In the genomic region with DNA sequence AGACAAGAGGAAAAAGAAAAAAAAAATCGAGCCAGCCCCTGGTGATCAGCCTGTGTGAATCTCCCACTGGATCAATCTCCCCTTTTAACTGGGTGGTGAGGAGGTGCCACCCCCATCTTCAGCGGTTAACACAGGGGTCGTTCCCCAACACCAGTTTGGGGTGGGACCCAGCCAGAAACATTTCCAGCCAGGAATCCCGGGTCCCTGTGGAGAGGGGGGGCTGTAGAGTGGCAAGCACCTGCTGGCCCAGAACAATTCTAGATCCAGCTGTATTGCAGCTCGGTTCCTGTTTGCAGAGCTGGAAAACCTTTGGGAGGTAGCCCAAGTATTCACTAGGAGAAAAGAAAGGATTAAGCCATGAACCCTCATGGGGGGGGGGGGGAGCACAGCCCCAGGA, we compare ENCODE assay signal across 9 mouse cellular contexts. TPM values are rescaled to one million over a fixed set of nuclear protein-coding genes. Genes with fewer than 3 reads are reported as not detected.
DNase-seq lines count a peak whose midpoint lies in the region; ATAC-seq and TF ChIP-seq lines count a peak whose summit lies in the region.
"Had no signal": no experiment of that assay in that cellular context is flagged by ENCODE, and none has a peak within 500 bp of the region (broad histone marks: within the 10 kb centered on the region; RNA-seq: fewer than 3 reads in every experiment).

No protein-coding gene starts in this region.

- no peak for TF ChIP-seq CTCF in lung, embryonic 14.5 days (IDR thresholded peaks at IDR 0.05; ENCODE audit: low read depth)
- no peak for TF ChIP-seq CTCF in olfactory bulb, adult 2 months (IDR thresholded peaks at IDR 0.05; ENCODE audit: insufficient read depth, low read depth, low read length)

- peak overlapping the region; percentile 89 for H3K4me2 ChIP-seq in lung, embryonic 14.5 days
- peak overlapping the region; percentile 92 for H3K4me2 ChIP-seq in limb, embryonic 12.5 days

- DNase-seq in cerebellum, adult 9-10 months, result peak; percentile 57
- DNase-seq in lung, embryonic 14.5 days, result no peak
- DNase-seq in lung, postnatal 10 days, result no peak
- DNase-seq in c-Kit-positive CD71-positive TER-119-positive erythroid progenitor cells, embryonic 14.5 days (ENCODE audit: low spot score), result no peak

- no peaks in the 10 kb centered on the region for H3K36me3 ChIP-seq in lung, embryonic 14.5 days (ENCODE audit: insufficient read depth)
- H3K36me3 ChIP-seq in limb, embryonic 12.5 days, result no peaks in the 10 kb centered on the region

- H3K4me1 ChIP-seq in lung, embryonic 14.5 days (ENCODE audit: insufficient read depth), result peaks cover 54% of the 10 kb centered on the region
- H3K4me1 ChIP-seq in limb, embryonic 12.5 days (replicated peaks), result peaks cover 71% of the 10 kb centered on the region
- peaks cover 60% of the 10 kb centered on the region for H3K4me1 ChIP-seq in olfactory bulb, adult 2 months (ENCODE audit: control insufficient read depth, insufficient read depth, low read length)

- peak overlapping the region; percentile 89 for H3K4me3 ChIP-seq in lung, embryonic 14.5 days (ENCODE audit: low read depth, low read length)
- H3K4me3 ChIP-seq in limb, embryonic 12.5 days (replicated peaks), result peak overlapping the region; percentile 94; the same call in 1 of the 2 replicates
- peak overlapping the region; percentile 96 for H3K4me3 ChIP-seq in olfactory bulb, adult 2 months (ENCODE audit: insufficient read depth, low read depth, low read length)

- 39% methylated on average over 5 of the region's 5 CpGs for WGBS in lung, embryonic 14.5 days
- 35% methylated on average over 5 of the region's 5 CpGs for WGBS in limb, embryonic 12.5 days
- under 1% methylated on average over 5 of the region's 5 CpGs for WGBS in olfactory bulb, adult 2 months

- no peak for ATAC-seq in cerebellum, adult (ENCODE audit: insufficient number of reproducible peaks, low FRiP score, low TSS enrichment)
- ATAC-seq in lung, embryonic 14.5 days (ENCODE audit: insufficient read depth), result no peak
- no peak for ATAC-seq in limb, embryonic 12.5 days (ENCODE audit: insufficient number of reproducible peaks, insufficient read depth, low FRiP score, low TSS enrichment, low read depth)
- ATAC-seq in erythroid progenitor cell, adult 5-6 weeks (replicated peaks; ENCODE audit: low FRiP score, poor library complexity, severe bottlenecking), result no peak

- TF ChIP-seq POLR2A in olfactory bulb, adult 2 months (IDR thresholded peaks at IDR 0.05; ENCODE audit: insufficient read depth, low read depth, low read length), result no peak

- H3K9me3 ChIP-seq in lung, embryonic 14.5 days (ENCODE audit: low read depth, low read length), result no peaks in the 10 kb centered on the region
- no peaks in the 10 kb centered on the region for H3K9me3 ChIP-seq in limb, embryonic 12.5 days
- H3K9me3 ChIP-seq: megakaryocyte, embryonic 14.5 days had no signal

- H3K27ac ChIP-seq in lung, embryonic 14.5 days (ENCODE audit: low read depth), result no peak overlapping the region
- H3K27ac ChIP-seq in limb, embryonic 12.5 days, result no peak overlapping the region
- H3K27ac ChIP-seq in olfactory bulb, adult 2 months (ENCODE audit: insufficient read depth, low read depth, low read length), result peak overlapping the region; percentile 89

- no peaks in the 10 kb centered on the region for H3K27me3 ChIP-seq in lung, embryonic 14.5 days (ENCODE audit: insufficient read depth, low read length)
- H3K27me3 ChIP-seq in limb, embryonic 12.5 days, result no peaks in the 10 kb centered on the region

- H3K9ac ChIP-seq in lung, embryonic 14.5 days, result no peak overlapping the region
- H3K9ac ChIP-seq in limb, embryonic 12.5 days (replicated peaks), result no peak overlapping the region

RNA-seq across cellular contexts. Expression of gene Ncor2, which starts 2.7 kb away (rescaled TPM):
- 34.9 and 36.5 TPM in 2 replicates for polyA plus RNA-seq in lung, embryonic 14.5 days (2014; fragmentation: Nextera tagmentation; extraction: Ambion mirVana)
- polyA plus RNA-seq in limb, embryonic 12.5 days (2016; fragmentation: Nextera tagmentation; extraction: Ambion mirVana), result 27.2 and 29.4 TPM in 2 replicates
- polyA plus RNA-seq in olfactory bulb, adult 2 months (2012; ENCODE audit: insufficient read depth, insufficient read length, low replicate concordance, missing spikeins), result not detected in 2 replicates
- 10.5 and 37.3 TPM in 2 replicates for total RNA-seq in erythroid progenitor cell, adult 5-6 weeks (2015; ENCODE audit: low replicate concordance)
- 0.91 and 2.6 TPM in 2 replicates for total RNA-seq in erythroid progenitor cell, adult 5-6 weeks (2017; ENCODE audit: low replicate concordance)
